Mouse (Mus musculus) spleen, adult 12 weeks (tissue): Measurements from ENCODE around the gene Flrt2.

Source experiments
- DNase-seq: peaks from one replicate; pipeline ENCODE4 v3.0.0; 2022; ENCODE audit warnings: low spot score

Gene Flrt2

DNA sequence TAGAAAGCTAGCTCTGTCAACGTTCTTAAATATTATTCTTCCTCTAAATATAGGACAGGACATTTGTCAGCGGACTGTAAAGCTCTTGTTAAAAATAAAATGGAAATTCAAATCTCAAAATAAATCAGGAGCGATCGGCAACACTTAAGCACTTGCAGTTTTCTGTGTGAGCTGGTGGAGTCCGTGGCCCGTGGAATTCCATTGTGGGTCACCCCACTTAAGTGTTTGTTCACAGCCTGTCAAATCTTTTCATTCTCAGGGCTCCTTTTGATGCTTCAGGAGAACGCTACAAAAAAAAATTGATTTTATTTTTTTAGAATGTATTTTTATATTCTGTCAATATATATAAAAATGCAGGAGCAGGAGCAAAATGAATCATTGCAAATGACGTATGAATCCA lies 45.5 kb downstream of the Flrt2 start:
- no peak for DNase-seq

DNA sequence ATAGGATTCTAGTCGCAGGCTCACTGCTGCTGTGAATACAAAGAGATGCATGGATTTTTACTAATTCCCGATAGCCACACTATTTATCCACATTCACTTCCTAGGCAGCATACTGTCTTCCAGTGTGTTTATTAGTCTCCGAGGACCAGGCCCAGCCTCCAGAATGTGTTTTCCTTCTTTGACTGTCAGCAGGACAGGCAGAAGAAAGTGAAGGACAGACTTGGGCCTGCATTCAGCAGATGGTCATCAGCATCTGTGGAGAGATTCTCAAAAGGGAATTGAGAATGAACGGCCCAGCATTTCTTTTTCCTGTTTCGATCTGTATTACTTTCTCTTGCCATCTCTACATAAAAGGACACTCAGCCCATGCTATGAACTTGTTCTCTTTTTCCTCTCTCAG lies 46.0 kb downstream of the Flrt2 start:
- DNase-seq = no peak

DNA sequence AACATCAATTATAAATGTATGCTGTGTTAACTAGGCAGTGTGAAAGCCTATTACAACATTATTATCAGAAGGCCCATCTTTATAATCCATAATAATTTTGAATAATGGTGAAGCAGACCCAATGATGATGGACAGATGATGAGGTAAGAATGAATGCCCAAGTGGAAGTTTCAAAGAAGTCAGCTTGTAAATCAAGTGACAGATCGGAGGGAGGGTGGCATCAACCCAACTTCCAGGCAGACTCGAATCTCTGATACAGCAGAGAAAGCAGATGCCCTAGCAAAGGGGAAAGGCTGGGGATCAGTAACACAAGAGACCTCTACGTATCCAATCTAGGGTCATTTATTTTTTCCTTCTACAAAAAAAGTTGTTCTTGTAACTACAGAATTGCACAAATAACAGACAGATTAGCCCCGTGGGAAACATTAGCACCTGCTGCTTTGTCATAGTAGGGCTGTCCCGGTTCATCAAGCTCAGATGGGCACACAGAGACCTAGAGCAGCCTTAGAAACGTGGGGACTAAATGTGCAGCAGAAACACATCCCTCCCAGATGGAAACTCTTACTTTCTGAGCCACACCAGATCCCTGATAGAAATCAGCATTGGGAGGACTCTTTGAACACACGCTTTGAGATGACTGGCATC lies 46.6 kb downstream of the Flrt2 start:
- no peak for DNase-seq

DNA sequence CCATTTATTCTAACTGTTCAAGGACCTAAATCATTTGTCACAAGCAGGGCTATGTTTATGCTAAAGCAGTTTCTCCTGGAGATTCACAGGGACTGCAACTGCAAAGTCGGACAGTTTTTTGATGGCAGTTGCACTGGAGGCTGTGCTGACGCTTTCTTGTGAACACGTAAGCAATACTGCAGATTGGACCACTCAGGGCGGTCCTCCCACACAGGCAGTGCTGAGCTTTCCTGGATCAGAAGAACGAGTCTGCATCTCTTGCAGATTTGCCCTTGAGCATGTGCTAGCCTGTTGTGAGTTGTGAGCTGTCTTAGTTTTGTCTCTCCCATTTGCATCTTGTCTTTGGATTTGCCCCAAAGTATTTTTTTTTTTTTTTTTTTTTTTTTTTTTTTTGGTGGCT lies 47.7 kb downstream of the Flrt2 start:
- DNase-seq = no peak

DNA sequence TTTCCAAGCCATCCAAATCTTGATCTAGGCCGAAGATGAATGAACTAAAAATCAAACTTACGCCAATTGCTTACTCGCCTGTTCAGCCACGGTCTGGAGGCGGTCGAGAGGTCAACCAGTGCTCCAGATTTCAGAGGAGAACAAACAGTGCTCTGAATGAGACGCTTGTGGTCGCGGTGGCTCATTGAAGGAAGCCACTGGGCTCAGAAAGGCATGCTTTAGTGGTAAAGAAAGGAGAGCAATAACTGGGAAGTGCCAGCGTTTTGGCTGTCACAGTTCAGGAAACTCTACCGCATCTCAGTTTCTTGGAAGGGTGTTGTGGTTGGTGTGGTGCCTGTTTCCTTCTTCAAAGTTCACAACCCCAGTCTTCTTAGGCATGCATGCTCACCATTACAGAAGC lies 49.3 kb downstream of the Flrt2 start:
- no peak for DNase-seq

DNA sequence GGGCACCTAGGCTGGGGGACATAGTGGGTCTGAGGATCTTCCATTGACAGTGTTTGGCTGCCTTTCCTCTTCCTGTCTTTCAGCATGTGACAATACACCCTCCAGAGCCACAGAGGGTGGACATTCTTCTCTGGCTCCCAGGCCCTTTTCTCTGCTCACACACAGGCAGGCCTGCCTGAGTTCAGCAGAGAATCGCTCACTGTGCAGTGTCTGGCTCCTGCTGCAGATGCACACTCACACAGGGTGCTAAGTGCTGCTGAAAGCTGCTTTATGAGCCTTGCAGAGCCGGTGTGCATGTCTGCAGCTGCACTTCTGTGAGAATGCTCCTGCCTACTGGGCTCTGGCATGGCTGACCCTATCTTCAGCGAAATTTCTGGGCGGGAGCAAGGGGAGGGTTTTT lies 52.3 kb downstream of the Flrt2 start:
- DNase-seq = no peak

DNA sequence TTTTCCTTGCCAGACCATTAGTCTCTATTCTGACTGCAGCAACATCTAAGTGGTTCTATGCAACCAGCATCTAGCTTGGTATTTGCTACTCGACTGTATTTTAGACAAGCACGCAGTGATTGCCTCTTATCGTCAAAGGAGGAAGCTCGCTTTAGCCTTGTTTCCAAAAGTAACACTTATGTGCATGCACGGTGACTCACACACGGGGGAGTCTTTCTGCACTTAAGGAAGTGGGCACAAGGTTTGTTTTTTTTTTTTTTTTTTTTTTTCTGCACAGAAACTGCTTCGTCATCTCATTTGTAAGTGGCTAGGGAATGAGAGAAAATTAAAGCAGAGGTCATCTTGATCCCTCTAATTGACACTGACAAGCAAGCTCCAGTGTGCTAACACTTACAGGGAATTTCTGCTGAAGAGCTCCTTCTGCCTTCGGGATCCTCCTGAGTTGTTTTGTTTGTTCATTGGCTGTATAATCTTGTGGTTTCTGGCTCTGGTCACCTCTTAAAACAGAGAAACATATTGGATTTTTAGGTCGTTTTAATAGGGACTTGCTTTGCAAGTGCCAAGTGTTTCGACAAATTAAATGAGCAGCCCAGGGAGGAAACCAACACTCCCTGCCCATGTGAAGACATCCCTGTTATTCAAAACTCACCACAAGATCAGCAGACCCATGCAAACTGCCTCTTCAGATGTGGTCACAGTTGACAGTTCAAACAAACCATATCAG lies 55.0 kb downstream of the Flrt2 start:
- DNase-seq = no peak

DNA sequence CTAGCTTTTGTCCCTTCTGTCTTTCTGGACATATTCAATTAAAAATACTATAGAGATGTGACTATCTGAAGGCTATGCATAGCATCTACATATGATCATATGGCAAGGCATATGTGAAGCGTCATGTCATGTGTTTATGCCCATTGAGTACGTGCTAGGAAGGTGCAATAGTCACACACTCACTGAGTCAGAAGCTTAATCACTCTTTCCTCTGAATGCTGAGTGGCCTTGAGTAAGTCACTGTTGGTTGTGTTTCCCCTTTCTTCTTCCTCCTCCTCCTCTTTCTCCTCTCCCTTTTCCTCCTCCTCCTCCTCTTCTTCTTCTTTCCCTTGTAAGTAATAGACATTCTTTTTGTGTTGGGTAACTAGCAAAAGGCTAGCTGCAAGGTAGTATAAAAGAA lies 56.7 kb downstream of the Flrt2 start:
- DNase-seq = no peak

DNA sequence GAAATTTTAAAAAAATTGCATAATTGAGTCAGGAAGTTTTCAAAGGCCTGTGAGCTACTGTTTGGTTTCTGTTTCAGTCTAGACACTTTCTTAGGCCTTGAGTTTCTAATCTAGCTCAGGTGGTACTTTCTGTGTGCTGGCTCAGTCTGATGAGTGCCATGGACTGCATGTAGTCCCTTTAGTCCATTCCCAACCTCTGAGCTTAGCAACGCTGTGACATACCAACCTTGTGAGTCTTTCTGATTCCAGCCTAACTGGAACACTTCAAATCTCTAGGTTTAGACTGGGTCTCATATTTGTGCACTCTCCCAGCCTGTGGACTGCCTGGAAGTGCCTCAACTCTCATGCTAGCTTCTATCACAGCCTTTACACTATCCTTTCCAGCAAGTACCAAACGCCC lies 57.2 kb downstream of the Flrt2 start:
- no peak for DNase-seq

DNA sequence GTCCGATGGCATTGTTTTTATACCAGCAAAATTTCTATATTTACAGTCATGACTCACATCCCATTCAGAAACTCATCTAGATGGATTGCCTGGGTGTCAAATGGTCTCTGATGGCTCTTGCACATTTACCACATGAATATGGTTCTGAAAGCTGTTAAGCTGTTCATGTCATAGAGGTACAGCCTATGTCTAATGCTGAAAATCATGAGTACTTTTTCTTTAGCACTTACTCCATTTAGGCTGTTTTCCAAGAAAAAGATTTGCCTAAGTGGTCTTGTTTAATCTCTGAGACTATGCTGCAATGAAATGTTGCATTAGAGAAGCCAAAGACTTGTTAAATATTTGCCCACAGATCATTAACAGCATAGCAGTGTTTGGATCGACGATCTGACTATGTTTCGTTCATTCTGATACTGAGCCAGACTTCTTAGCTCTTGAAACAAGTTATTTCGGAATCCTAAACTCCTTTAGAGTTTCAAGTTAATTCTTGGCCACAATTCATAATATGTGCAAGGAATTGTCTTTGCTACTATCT lies 67.3 kb downstream of the Flrt2 start:
- DNase-seq = no peak

DNA sequence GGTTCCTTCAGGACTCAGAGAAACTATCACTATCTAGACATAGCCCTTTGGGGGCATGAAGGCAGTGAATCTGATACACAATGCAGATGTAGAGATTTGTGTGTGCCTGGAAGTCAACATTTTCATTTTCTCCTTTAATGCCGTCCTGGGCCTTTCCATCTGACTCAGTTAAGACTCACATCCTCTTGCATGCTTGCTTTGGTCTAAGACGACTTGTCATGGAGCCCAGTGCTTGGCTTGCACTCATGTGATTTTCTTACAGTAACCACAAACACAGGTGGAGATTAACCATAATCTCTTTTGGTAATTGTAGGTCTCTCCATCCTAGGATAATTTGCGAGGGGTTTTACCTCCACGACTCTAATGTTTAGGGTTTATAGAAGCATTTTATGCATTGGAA lies 73.2 kb downstream of the Flrt2 start:
- no peak for DNase-seq

DNA sequence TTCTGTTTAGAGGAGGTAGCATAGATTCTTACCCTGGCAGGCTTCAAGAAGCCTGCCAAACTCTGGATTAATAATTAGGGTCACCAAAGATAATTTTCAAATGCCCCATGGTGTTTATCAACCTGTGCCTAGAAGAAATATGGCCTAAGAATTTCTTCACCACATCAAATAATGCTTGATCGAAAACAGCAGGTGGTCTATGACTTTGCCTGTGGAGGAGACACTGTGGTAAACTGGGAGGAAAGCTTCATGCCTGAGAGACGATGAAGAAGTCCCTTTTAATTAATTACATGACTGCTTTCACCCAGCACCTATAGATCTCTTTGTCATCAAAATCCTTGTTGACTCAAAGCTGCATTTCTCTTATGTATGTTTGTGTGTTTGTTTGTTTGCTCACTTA lies 77.0 kb downstream of the Flrt2 start:
- no peak for DNase-seq

DNA sequence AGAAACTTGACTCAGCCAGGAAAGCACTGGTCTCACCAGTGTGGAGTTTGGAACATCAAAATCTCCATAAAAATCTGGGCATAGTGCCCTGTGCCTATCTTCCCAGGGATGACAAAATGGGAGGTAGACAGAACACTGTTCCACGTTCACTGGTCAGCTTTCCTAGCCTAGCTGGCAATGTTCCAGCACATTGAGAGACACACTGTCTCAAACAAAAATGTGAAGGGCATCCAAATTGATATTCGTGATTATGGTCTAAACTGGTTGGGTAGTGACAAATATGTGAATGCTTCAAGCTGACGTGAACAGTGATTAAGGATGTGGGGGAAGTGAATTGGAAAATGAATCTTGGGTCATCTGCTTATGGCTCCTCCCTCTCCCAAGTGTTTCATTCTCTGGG lies 78.2 kb downstream of the Flrt2 start:
- no peak for DNase-seq

DNA sequence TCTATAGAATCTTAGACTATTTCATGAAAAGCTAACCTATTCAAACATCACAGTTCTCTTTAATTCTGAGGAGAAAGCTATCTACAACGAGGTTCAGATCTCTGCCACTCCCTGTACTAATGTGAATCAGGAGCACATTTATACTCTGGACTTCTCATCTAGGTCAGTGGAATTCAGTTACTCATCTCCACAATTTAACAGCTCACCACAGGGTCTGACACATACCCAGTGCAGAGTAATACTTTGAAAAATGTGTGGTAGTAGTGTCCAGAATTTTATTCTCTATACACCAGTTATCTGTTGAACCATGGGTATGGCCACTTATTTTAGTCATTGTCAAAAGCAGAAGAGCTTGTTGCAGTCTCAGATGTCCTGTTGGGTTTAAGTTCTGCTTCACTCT lies 98.1 kb downstream of the Flrt2 start:
- DNase-seq = no peak

DNA sequence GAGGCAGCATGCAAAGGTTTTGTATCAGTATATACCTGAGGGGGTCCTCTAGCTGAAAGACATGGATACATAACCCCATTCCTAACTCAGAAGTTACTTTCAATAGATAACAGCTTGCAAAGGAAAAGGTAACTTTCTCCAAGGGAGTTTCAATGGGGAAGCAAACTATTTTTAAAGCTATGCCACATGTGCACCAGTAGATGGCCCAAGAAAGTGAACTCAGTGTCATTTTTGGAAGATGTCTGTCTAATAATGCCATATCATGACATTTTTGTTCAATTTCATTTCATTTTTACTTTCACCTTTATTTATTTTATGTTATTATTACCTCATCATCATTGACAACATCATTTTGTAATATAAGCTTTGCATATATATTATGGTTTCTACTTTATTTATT lies 124.6 kb downstream of the Flrt2 start:
- no peak for DNase-seq
